Mouse (Mus musculus) midbrain, postnatal 0 days (tissue): ENCODE results near the gene Smarcd3. TPM values are rescaled to one million over a fixed set of nuclear protein-coding genes. Genes with fewer than 3 reads are reported as not detected.
A peak's percentile ranks its signal among the peaks of the same experiment; 100 is the strongest.

Source experiments
- ATAC-seq: fragments of 200-750 bp; cut with Nextera tagmentation; 2 replicates; pipeline ENCODE4 v1.8.0; 2017; ENCODE audit warnings: moderate number of reproducible peaks, mild to moderate bottlenecking, moderate TSS enrichment, moderate library complexity; ENCODE audit not compliant: low FRiP score
- DNase-seq: peaks from one replicate; pipeline ENCODE4 v3.0.0-alpha.2; 2015; ENCODE audit warnings: low spot score
- H3K27ac ChIP-seq: fragments of 300-500 bp; sonication (generic); 2 replicates; pipeline ENCODE4 v1.5.1; 2014; ENCODE audit warnings: low read depth, mild to moderate bottlenecking, low read length, mixed read lengths
- H3K27me3 ChIP-seq: fragments of 300-500 bp; sonication (generic); 2 replicates; pipeline ENCODE4 v1.6.1; 2014; ENCODE audit warnings: low read length, control low read depth, mixed read lengths; ENCODE audit not compliant: insufficient read depth
- H3K36me3 ChIP-seq: fragments of 300-500 bp; sonication (generic); 2 replicates; pipeline ENCODE4 v1.6.1; 2014; ENCODE audit warnings: low read length, control low read depth, mixed read lengths; ENCODE audit not compliant: insufficient read depth
- H3K4me1 ChIP-seq: fragments of 300-500 bp; sonication (generic); 2 replicates; pipeline ENCODE4 v1.6.1; 2014; ENCODE audit warnings: mild to moderate bottlenecking, control low read depth, antibody characterized with exemption, low read length, mixed read lengths; ENCODE audit not compliant: insufficient read depth
- H3K4me2 ChIP-seq: fragments of 300-500 bp; sonication (generic); 2 replicates; pipeline ENCODE4 v1.6.1; 2014; ENCODE audit warnings: low read depth, mild to moderate bottlenecking, low read length, mixed read lengths; ENCODE audit not compliant: poor library complexity, severe bottlenecking
- H3K4me3 ChIP-seq: fragments of 300-500 bp; sonication (generic); 2 replicates; pipeline ENCODE4 v1.5.1; 2014; ENCODE audit warnings: low read depth, mild to moderate bottlenecking, low read length, moderate library complexity
- H3K9ac ChIP-seq: fragments of 300-500 bp; sonication (generic); replicated peaks from 2 replicates; pipeline ENCODE4 v1.6.1; 2014; ENCODE audit warnings: mild to moderate bottlenecking, low read length, moderate library complexity, mixed read lengths; ENCODE audit not compliant: poor library complexity, severe bottlenecking
- H3K9me3 ChIP-seq: fragments of 300-500 bp; sonication (generic); 2 replicates; pipeline ENCODE4 v1.6.1; 2016; ENCODE audit warnings: low read length, control low read depth
- CTCF ChIP-seq: IDR thresholded peaks from 2 replicates; pipeline ENCODE4 v1.5.1; 2016; ENCODE audit warnings: antibody characterized with exemption, mild to moderate bottlenecking
- WGBS: fragments of 180-500 bp; shearing (Covaris S2); extraction: QIAGEN DNeasy Blood & Tissue Kit; methylation state at CpG from one replicate; pipeline ENCODE4 v1.1.7; 2014; 5-methylcytosine and 5-hydroxymethylcytosine counted together
- polyA plus RNA-seq: library from polyadenylated mRNA; unstranded; fragments of >200 nt; fragmentation: Nextera tagmentation; extraction: Ambion mirVana; gene quantifications from 2 replicates; pipeline ENCODE4 v1.2.1, GENCODE M21; 2015
- total RNA-seq: library from RNA; depleted of rRNA; stranded (reverse); fragments of >200 nt; gene quantifications from 2 replicates; pipeline ENCODE4 v1.2.3, GENCODE M21; 2014

Gene Smarcd3
- total and polyA plus RNA-seq, 2 experiments from 2014 or later = 189 to 279 TPM

DNA sequence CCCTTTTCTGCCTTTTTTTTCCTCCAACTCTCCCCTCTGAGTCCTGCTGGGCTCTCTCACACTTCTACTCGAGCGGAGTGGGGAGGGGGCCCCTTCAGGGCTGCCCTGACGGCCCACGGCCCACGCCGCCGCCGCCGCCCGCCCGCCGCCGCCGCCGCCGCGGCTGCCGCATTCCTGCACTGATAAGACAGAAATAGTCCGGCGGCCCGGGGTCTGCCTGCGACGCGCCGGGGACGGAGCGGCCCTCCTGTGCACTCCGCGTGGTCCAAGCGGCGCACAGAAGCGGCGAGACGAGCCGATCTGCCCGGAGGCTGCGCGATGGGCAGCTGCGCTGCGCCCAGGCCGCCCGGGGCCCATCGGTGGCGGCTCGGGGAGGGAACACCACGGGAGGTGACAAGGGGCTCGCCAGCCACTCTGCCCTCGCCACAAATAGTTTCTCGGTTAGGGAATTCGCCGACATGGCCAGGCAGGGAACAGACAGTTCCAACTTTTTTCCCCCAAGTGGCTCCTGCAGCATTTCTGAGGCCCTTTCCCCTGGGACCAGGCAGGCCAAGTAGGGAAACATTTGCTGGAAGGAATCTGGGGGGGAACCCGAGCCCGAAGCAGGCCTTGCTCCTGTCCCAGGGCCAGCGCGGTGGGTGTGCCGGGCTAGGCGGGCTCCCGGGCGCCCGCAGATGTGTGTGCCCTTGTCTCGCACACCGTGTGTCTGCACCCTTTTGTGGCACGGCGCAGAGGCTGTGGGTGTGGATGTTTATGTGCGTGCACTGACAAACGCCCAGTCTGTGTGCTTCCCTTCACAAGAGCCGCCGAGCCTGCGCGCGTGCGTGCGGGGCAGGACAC, 22.1 kb downstream of the Smarcd3 start:
- peak overlapping the region; percentile 67 for H3K9ac ChIP-seq
- WGBS = 1% methylated on average over 63 of the region's 73 CpGs
- DNase-seq (peak; percentile 82), ATAC-seq (peak; percentile 29; the same call in 1 of the 2 replicates)
- H3K4me3 ChIP-seq = peak overlapping the region; percentile 55
- peak overlapping the region; percentile 97 for H3K4me2 ChIP-seq
- H3K4me1 ChIP-seq = peaks cover 57% of the 10 kb centered on the region
- H3K9me3 ChIP-seq = no peaks in the 10 kb centered on the region
- H3K27ac ChIP-seq = peak overlapping the region; percentile 98
- no peak for TF ChIP-seq CTCF
- H3K27me3 ChIP-seq = no peaks in the 10 kb centered on the region
- H3K36me3 ChIP-seq = no peaks in the 10 kb centered on the region

DNA sequence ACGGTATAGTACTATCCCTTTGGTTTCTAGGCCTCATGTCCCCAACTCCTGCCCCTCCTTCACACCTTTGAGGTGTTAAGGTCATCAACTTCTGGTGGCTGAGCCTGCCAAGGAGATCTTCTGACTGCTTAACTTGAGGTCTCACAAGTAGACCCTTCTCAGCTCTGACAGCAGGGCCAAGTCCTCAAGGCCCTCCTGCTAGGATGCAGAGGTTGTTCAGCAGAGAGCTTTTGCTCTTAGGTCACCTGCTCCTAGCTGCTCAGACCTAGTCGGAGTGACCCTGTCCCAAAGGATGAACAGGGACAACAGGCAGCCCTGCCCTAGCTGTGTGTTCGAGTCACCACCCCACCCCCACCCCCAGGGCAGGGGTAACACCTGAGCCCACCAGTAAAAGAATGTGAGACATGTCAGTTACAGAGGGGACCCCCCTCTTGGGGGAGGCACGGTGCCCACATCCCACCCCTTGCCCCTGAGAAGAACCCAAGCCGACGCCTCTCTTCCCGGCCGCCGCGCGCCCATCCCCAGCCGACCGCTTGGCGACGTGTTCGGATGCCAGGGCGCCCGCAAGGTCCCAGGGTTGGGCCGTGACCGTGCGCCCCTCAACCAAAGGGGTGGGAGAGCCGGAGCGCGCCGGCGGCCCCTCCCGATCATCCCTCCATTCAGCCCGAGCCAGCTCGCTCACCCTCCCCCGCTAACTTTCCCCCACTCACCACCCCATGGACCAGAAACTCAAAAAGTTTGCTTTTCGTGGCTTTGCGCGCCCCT, 23.0 kb downstream of the Smarcd3 start:
- Histone ChIP-seq H3K4me2 (peak overlapping the region; percentile 97), H3K9me3 (no peaks in the 10 kb centered on the region), H3K27ac (peak overlapping the region; percentile 98), H3K9ac (peak overlapping the region; percentile 67), H3K4me3 (peak overlapping the region; percentile 55), H3K27me3 (no peaks in the 10 kb centered on the region), H3K4me1 (peaks cover 58% of the 10 kb centered on the region), H3K36me3 (no peaks in the 10 kb centered on the region)
- no peak for TF ChIP-seq CTCF
- DNase-seq (peak; percentile 21), ATAC-seq (no peak)
- WGBS = 1% methylated on average over 32 of the region's 33 CpGs

GRCm38 (mm10) chr5:24600236-24600635, 24.0 kb downstream of the Smarcd3 start:
- no peak overlapping the region for H3K4me3 ChIP-seq
- TF ChIP-seq CTCF = no peak
- 0 out of 2 replicates have a peak, but pooled peaks cover 5% of the 10 kb centered on the region for H3K36me3 ChIP-seq
- H3K27ac ChIP-seq = no peak overlapping the region; the same call in 1 of the 2 replicates
- DNase-seq (no peak), ATAC-seq (no peak)
- WGBS = 59% methylated on average over 2 of the region's 2 CpGs
- H3K4me1 ChIP-seq = peaks cover 58% of the 10 kb centered on the region; the same call in 1 of the 2 replicates
- no peaks in the 10 kb centered on the region for H3K27me3 ChIP-seq
- H3K9ac ChIP-seq = no peak overlapping the region
- H3K4me2 ChIP-seq = peak overlapping the region; percentile 97; the same call in 1 of the 2 replicates
- H3K9me3 ChIP-seq = no peaks in the 10 kb centered on the region

- Histone ChIP-seq H3K4me2 (peak overlapping the region; percentile 91), H3K4me3 (peak overlapping the region; percentile 65), H3K9me3 (no peaks in the 10 kb centered on the region), H3K27ac (peak overlapping the region; percentile 80), H3K9ac (peak overlapping the region; percentile 77), H3K36me3 (peaks cover 14% of the 10 kb centered on the region; the same call in 1 of the 2 replicates), H3K4me1 (peaks cover 53% of the 10 kb centered on the region; the same call in 1 of the 2 replicates), H3K27me3 (no peaks in the 10 kb centered on the region)
- WGBS = 14% methylated on average over 8 of the region's 8 CpGs
- DNase-seq (no peak), ATAC-seq (no peak)
- no peak for TF ChIP-seq CTCF
These were observed 25.1 kb downstream of the Smarcd3 start for GRCm38 (mm10) chr5:24599137-24599536.

- peaks cover 47% of the 10 kb centered on the region; the same call in 1 of the 2 replicates for H3K4me1 ChIP-seq
- H3K9ac ChIP-seq = peak overlapping the region; percentile 77
- DNase-seq (peak; percentile 56), ATAC-seq (peak; percentile 29; the same call in 1 of the 2 replicates)
- peak overlapping the region; percentile 65 for H3K4me3 ChIP-seq
- H3K36me3 ChIP-seq = peaks cover 19% of the 10 kb centered on the region
- H3K27ac ChIP-seq = peak overlapping the region; percentile 80
- TF ChIP-seq CTCF = peak; percentile 64
- under 1% methylated on average over 40 of the region's 41 CpGs for WGBS
- H3K4me2 ChIP-seq = peak overlapping the region; percentile 91
- no peaks in the 10 kb centered on the region for H3K9me3 ChIP-seq
- H3K27me3 ChIP-seq = no peaks in the 10 kb centered on the region
These were observed 25.6 kb downstream of the Smarcd3 start for GRCm38 (mm10) chr5:24598570-24599006.
